Mouse (Mus musculus) mouse trophoblast stem cell (cell line): Measurements from ENCODE around the gene Rbfox3.

Experiments
- in situ Hi-C, 2 experiments: fragments of 300-500 bp; cut with MseI, MboI; formaldehyde crosslinking; loops; 2 replicates in 1 of 2; 3 replicates in 1 of 2; pipeline ENCODE4 v1.15.1; 2025

The Rbfox3 gene

DNA sequence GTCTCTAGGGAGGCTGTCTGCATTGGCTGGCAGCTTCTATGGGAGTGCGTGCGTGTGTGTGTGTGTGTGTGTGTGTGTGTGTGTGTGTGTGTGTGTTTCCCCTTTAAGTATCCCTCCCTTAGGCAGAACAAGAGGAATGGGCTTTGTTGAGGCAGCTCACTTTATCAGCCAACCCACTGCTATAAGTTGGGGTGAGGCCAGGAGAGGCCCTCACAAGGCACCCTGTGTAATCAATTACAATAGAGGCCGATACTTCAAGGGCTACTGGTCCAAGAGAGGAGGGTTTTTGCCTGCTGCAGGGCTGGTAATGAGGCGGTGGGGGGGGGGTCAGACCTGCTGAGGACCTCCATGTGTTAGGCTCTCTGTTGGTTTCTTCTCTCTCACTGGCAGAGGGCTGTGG, 357.5 kb downstream of the Rbfox3 start:
- in situ Hi-C loops, result no loop called here

GRCm38 (mm10) chr11:118553001-118553400, 358.4 kb downstream of the Rbfox3 start:
- in situ Hi-C loops, result no loop called here

- in situ Hi-C loops, result no loop called here
Measured at GRCm38 (mm10) chr11:118552478-118552877, 358.9 kb downstream of the Rbfox3 start.

DNA sequence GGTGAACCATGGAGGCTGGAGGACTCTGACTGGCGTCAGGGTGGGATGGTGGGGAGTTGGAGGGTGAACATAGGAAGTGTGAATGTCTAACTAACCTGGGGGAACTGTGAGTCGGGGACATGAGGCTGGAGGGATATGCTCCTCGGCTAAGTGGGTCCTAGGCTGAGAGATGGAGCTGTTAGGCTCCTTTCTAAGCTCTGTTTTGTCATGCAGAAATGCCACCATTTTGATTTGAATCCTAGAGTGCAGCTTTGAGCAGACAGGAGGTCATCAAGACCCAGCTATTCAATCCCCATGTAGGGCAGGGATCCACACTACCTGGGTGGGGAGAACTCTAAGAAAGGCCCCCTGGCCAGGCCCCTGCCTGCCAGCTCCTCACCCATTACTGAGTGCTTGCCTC, 359.7 kb downstream of the Rbfox3 start:
- in situ Hi-C loops, result no loop called here

GRCm38 (mm10) chr11:118550773-118551520, 360.4 kb downstream of the Rbfox3 start:
- in situ Hi-C loops, result no loop called here

DNA sequence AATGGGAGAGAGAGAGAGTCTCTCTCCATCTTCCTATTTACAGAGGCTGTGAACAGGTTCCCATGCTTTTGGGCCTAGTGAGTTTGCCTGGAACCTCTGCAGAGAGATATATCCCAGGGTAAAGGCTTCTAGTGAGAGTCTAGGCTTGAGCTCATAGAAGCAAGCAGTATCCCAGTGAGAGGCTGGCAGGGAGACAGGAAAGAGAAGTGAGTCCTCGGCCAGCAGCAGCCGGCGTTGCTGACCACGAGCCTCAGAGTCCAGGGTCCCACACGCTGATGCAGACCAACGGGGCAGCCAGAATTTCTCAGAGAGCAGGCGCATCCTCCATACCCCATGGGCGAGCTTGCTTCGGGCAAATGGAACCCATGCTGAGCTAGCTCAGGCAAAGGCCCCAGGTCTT, 363.2 kb downstream of the Rbfox3 start:
- in situ Hi-C loops, result no loop called here

GRCm38 (mm10) chr11:118546269-118546668, 365.1 kb downstream of the Rbfox3 start:
- in situ Hi-C loops, result no loop called here

GRCm38 (mm10) chr11:118545690-118546089, 365.7 kb downstream of the Rbfox3 start:
- in situ Hi-C loops, result no loop called here

- in situ Hi-C loops, result no loop called here
Measured at GRCm38 (mm10) chr11:118544564-118544963, 366.8 kb downstream of the Rbfox3 start.

DNA sequence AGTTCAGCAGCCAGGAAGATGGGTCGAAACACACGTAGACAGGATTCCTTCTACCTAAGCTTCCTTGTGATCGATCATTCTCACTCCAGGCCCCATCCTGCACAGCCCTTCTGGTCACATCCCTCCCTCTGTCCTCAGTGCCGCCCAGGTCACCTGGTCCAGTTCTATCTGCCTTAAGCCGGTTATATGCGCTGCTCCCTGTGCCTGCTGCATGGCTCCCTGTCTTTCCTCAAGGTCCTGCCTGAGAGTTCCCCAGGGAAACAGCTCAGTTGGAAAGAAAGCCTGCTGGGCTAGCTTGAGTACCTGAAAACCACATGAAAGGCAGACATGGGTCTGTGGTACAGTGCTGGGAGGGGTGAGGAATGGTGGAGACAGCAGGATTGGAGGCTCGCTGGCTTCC, 368.5 kb downstream of the Rbfox3 start:
- in situ Hi-C loops, result no loop called here

GRCm38 (mm10) chr11:118540411-118541026, 370.9 kb downstream of the Rbfox3 start:
- in situ Hi-C loops, result no loop called here

DNA sequence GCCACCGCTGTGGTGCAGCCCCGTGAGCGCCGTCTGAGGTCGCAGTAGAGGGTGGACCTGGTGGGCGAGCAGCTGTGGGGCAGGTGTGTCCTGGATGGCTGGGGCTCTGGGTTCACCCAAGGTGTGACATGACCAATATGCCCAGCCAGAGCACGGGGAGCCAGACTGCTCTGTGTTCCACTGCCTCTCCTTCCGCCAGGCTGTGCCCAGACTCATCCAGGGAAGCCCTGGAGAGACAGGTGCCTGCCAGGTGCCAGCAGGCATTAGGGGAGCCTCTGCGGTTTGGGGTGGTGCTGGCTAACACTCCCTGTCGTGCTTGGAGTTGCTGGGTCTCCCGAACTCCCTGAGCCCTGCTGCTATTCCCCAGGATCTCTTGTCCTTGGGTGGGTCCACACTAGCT, 373.4 kb downstream of the Rbfox3 start:
- in situ Hi-C loops, result no loop called here

DNA sequence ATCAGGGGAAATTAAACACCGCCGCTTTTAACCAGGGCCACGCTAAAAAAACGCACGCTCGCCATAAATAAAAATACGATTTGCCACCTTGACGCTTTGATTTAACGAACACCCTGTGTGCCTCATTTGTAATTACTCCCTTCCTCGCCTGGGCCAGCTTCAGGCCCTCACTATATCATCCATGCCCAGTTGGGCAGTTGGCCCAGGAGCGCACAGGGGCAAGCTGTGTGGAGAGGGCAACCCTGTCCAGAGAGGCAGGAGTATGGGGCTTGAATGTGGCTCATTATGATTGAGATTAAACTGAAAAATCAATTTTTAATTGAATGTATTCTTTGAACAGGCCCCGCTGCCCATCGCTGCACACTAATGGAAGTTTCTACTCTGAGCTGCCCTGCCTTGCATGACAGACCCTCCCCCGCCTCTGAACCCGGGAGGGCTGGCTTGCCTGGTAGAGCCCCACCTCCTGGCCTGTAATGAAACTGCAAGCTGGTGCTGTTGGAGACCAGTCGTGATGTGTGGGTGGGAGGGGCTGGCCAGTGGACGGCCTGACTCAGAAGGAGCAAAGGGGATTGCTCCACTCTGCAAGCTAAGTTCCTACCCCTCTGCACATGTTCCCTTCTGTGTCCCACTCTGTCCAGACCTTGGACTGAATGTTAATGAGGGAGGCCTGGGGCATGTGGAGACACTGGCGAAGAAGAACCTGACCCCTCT, 376.9 kb downstream of the Rbfox3 start:
- in situ Hi-C loops, result no loop called here

DNA sequence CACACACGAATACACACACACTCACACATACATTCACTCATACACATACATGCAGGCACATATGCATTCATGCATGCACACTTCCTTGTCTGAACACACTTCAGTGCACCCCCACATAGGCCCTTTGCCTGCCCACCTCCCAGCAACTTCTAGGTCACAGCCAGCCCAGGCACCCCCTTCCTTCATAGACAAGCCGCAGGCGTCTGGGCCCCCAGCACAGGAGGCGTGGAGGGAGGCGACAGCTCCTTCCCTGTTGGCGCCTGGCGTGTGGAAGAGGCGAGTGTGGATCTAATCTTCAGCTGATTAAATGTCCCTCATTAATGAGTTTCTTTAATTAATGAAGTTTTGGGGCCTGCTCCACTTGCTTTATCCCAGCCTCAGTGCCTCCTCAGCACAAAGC, 381.1 kb downstream of the Rbfox3 start:
- in situ Hi-C loops, result no loop called here

DNA sequence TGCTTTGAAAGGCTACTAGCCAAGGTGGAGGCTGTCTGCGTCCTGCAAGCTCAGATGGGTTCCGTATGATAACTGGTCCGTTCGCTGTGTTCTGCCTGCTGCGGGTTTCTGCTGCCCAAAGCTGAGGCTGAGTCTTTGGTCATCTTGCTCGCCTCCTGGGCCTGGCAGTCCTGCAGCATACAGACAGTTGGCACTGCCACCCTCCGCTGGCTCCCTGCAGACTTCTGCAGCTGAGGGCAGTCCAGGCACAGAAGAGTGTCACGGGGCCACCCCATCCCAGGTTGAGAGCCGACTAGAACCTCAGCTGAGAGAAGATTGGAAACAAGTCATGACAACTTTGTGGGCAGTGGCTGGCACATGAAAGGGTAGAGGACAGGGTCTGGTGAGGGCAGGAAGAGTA, 382.6 kb downstream of the Rbfox3 start:
- in situ Hi-C loops, result no loop called here

- in situ Hi-C loops, result no loop called here
Measured at GRCm38 (mm10) chr11:118525059-118525458, 386.3 kb downstream of the Rbfox3 start.

DNA sequence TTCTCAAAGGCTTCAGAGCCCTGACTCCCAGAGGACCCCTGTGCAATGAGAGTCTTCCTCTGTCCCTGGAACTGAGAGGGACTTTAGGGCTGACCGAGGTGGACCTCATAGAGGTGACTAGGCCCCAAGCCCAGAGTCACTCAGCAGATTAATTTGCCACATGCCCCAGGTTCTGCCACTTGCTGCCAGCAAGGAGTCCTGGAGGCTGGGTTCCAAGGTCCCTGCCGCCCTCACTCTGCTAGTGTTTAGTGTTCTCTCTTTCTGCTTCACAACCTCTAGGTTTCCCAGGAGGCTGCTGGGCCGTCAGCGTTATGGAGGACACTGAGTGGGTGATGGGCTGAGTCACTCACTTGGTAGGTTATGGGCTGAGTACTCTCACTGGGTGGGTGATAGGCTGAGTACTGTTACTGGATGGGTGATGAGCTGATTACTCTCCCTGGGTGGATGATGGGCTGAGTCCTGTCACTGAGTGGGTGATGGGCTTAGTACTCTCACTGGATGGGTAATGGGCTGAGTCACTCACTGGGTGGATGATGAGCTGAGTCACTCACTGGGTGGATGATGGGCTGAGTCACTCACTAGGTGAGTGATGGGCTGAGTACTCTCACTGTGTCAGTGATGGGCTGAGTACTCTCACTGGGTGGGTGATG, 387.8 kb downstream of the Rbfox3 start:
- in situ Hi-C loops, result no loop called here

DNA sequence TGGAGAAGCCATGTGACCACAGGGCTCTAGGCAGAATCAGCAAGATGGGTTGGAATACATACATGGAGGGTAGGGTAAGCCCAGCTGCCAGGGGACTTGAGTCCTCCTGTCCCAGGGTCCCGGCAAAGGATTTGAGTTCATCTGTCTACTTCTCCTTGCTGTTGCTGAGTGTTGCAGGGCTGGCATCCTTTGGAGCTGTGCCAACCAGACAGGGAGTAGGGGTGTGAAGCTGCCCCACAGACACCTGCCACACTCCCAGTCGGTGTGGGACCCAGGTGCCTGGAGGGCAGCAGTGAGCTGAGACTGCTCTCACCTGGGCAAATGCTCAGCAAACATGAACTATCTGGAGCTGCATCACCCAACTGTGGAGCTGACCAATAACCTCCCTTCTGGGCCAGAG, 390.5 kb downstream of the Rbfox3 start:
- in situ Hi-C loops, result no loop called here

DNA sequence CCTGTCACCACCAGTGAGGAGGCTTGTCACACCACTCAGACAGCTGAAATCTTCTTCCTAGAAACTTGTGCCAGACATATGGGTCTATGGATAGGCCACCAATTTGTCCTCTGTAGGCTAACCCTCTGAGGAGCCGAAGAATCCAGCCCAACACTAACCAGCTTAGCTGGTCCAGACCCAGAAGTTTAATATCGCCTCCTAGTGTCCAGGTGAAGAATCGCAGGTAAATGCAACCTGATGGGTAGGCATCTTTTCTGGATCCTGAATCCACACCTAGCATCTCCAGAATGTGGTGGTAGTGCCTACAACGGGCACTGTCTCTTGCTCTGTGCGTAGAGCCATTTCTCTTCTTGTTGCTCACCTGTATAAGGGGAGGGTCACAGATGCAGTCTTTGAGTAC, 391.1 kb downstream of the Rbfox3 start:
- in situ Hi-C loops, result no loop called here

GRCm38 (mm10) chr11:118518743-118519142, 392.7 kb downstream of the Rbfox3 start:
- in situ Hi-C loops, result no loop called here

GRCm38 (mm10) chr11:118517924-118518323, 393.5 kb downstream of the Rbfox3 start:
- in situ Hi-C loops, result no loop called here

DNA sequence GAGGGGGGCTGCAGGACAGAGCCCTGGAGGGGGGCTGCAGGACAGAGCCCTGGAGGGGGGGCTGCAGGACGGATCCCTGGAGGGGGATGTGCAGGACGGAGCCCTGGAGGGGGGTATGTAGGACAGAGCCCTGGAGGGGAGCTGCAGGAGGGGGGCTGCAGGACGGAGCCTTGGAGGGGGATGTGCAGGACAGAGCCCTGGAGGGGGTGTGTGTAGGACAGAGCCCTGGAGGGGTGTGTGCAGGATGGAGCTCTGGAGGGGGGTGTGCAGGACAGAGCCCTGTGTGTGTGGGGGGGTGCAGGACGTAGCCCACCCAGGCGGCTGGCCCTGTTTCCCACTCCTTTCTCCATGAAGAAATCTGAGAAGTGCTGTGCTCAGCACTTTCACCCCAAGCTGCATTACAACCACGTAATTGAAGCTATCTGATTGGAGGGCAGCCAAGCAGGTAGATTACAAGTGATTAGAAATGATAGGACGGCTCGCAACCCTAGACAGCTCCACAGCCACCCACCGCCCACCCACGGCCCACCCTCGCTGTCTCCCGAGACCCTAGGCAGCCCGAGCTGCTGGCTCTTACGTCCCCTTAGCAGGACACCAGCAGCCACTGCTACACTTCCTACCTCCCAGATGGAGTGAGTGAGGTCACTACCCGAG, 399.0 kb downstream of the Rbfox3 start:
- in situ Hi-C loops, result no loop called here
